Mouse (Mus musculus) limb, embryonic 14.5 days (tissue): ENCODE results near the gene Kcnmb4. TPM values are rescaled to one million over a fixed set of nuclear protein-coding genes. Genes with fewer than 3 reads are reported as not detected.

Experiments
- ATAC-seq: fragments of 200-750 bp; cut with Nextera tagmentation; 2 replicates; pipeline ENCODE4 v1.8.0; 2017; ENCODE audit warnings: low read depth, moderate number of reproducible peaks, moderate TSS enrichment; ENCODE audit not compliant: low FRiP score
- DNase-seq: peaks from one replicate; pipeline ENCODE4 v3.0.0-alpha.2; 2015; ENCODE audit warnings: low spot score
- H3K27ac ChIP-seq: fragments of 300-500 bp; sonication (generic); replicated peaks from 2 replicates; pipeline ENCODE4 v1.5.1; 2014; ENCODE audit warnings: low read depth, mild to moderate bottlenecking, low read length, moderate library complexity, mixed read lengths
- H3K27me3 ChIP-seq: fragments of 300-500 bp; sonication (generic); 2 replicates; pipeline ENCODE4 v1.6.1; 2014; ENCODE audit warnings: low read length, mixed read lengths; ENCODE audit not compliant: control insufficient read depth, insufficient read depth
- H3K36me3 ChIP-seq: fragments of 300-500 bp; sonication (generic); 2 replicates; pipeline ENCODE4 v1.6.1; 2014; ENCODE audit warnings: mild to moderate bottlenecking, low read length, moderate library complexity, mixed read lengths; ENCODE audit not compliant: control insufficient read depth, insufficient read depth
- H3K4me1 ChIP-seq: fragments of 300-500 bp; sonication (generic); 2 replicates; pipeline ENCODE4 v1.6.1; 2014; ENCODE audit warnings: antibody characterized with exemption, low read length, mixed read lengths; ENCODE audit not compliant: control insufficient read depth, insufficient read depth
- H3K4me2 ChIP-seq: fragments of 300-500 bp; sonication (generic); replicated peaks from 2 replicates; pipeline ENCODE4 v1.6.1; 2014; ENCODE audit warnings: low read depth, mild to moderate bottlenecking, low read length, moderate library complexity; ENCODE audit not compliant: severe bottlenecking
- H3K4me3 ChIP-seq: fragments of 300-500 bp; sonication (generic); replicated peaks from 2 replicates; pipeline ENCODE4 v1.5.1; 2014; ENCODE audit warnings: low read length
- H3K9ac ChIP-seq: fragments of 300-500 bp; sonication (generic); 2 replicates; pipeline ENCODE4 v1.6.1; 2014; ENCODE audit warnings: mild to moderate bottlenecking, low read depth, low read length, moderate library complexity; ENCODE audit not compliant: severe bottlenecking
- H3K9me3 ChIP-seq: fragments of 300-500 bp; sonication (generic); 2 replicates; pipeline ENCODE4 v1.6.1; 2016; ENCODE audit warnings: low read length; ENCODE audit not compliant: control insufficient read depth
- POLR2A ChIP-seq: fragments of 200-500 bp; IDR thresholded peaks from 2 replicates; pipeline ENCODE4 v1.8.0; 2012; ENCODE audit warnings: inconsistent platforms, mild to moderate bottlenecking, moderate library complexity, borderline replicate concordance; ENCODE audit not compliant: insufficient read depth, insufficient read length; ENCODE audit errors: extremely low read depth
- WGBS: fragments of 180-500 bp; shearing (Covaris S2); extraction: QIAGEN DNeasy Blood & Tissue Kit; methylation state at CpG from one replicate; pipeline ENCODE4 v1.1.7; 2014; 5-methylcytosine and 5-hydroxymethylcytosine counted together
- polyA plus RNA-seq, 2 experiments: library from polyadenylated mRNA; depleted of rRNA in 1 of 2; stranded (reverse) in 1 of 2; unstranded in 1 of 2; fragments of >200 nt; fragmentation: Nextera tagmentation in 1 of 2; extraction: Ambion mirVana in 1 of 2; gene quantifications; 2 replicates each; pipeline versions ENCODE4 v1.2.1 to v1.2.3; 2012 to 2014

Gene Kcnmb4
- polyA plus RNA-seq, 2 experiments, result 13.7 to 31.8 TPM

DNA sequence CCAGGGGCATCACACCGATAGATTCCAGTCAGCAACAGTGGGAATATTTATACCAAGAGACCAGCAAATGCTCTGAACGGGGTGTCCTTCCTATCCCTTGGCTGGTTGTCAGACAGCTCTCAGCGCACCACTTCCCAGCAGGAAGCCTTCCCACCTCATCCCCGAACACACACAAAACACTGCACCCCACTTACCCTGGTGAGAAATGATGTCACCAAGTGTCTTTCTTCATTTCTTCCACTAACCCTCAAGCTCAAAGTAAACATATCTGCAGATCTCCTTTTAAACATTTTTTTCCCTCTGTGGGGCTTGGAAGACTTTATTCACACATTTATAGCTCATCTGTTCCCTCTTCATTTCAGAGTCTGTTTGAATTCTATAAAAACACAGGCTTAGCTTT is 70.0 kb downstream of the Kcnmb4 start:
- Histone ChIP-seq H3K27me3 (no peaks in the 10 kb centered on the region), H3K27ac (no peak overlapping the region), H3K36me3 (no peaks in the 10 kb centered on the region), H3K9ac (no peak overlapping the region), H3K4me2 (no peak overlapping the region), H3K4me1 (peaks cover 7% of the 10 kb centered on the region), H3K4me3 (no peak overlapping the region), H3K9me3 (no peaks in the 10 kb centered on the region)
- no peak for TF ChIP-seq POLR2A
- ATAC-seq (no peak), DNase-seq (no peak)
- 75% methylated on average over 4 of the region's 4 CpGs for WGBS

DNA sequence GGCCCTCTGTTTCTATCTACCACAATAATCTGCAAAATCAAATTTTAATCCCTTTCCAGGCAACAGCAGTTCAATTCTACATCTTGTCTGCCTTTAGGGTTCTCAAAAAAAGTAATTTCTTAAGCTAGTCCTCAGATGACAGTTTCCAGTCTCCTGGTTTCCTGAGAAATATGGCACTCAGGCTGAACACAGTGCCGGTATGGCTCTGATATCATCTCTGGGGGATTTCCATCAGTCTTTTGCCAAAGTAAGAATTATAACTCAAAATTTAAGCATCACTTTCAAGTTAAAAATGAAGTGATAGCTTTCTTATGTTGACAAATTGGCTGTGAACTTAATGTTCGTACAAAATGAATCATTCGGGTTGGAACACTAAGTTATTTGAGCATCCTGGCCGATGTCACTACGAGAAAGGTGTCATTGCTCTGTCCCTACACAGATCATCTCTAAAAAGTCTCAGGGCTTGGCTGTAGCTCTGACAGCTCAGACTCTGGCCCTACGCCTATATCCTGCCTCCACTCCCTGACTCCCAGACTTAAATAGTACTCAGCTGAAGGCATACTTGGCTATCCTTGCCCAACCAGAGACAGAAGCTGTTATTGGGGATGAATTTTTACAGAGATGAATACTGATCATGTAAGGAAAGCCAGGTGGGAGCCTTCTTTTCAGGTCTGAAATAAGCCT is 70.8 kb downstream of the Kcnmb4 start:
- H3K27ac ChIP-seq, result no peak overlapping the region
- no peaks in the 10 kb centered on the region for H3K27me3 ChIP-seq
- TF ChIP-seq POLR2A, result no peak
- no peak for ATAC-seq
- H3K9ac ChIP-seq, result no peak overlapping the region
- no peak overlapping the region for H3K4me3 ChIP-seq
- H3K36me3 ChIP-seq, result no peaks in the 10 kb centered on the region
- H3K4me1 ChIP-seq, result peaks cover 6% of the 10 kb centered on the region
- no peaks in the 10 kb centered on the region for H3K9me3 ChIP-seq
- H3K4me2 ChIP-seq, result no peak overlapping the region
- 83% methylated on average over 6 of the region's 6 CpGs for WGBS
- DNase-seq, result no peak

DNA sequence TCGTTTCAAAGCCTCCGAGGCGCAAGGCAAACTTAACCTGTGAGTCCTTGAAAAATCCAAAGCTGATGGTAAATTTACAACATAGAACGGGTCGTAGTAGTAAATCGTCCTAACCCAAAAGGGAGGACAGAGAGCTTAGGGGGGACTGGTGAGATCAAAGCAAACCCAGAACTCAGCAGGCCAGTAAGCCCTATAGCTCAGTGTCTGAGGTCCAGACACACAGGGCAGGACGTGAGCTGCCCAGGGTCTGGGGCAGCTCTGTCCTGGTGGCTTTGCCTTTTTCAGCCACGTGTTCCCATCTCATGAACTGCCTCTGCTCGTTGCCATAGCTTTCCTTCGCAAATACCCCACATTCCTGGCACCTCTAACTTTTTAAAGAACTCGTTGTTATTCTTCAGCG is 75.7 kb downstream of the Kcnmb4 start:
- H3K27ac ChIP-seq, result no peak overlapping the region
- no peaks in the 10 kb centered on the region for H3K27me3 ChIP-seq
- DNase-seq (no peak), ATAC-seq (no peak)
- H3K4me1 ChIP-seq, result peaks cover 14% of the 10 kb centered on the region
- H3K4me3 ChIP-seq, result 0 out of 2 replicates have a peak overlapping the region, but pooled peaks have one; percentile 18
- 34% methylated on average over 12 of the region's 12 CpGs for WGBS
- peak overlapping the region; percentile 31; the same call in 1 of the 2 replicates for H3K9ac ChIP-seq
- no peak for TF ChIP-seq POLR2A
- no peaks in the 10 kb centered on the region for H3K36me3 ChIP-seq
- no peaks in the 10 kb centered on the region for H3K9me3 ChIP-seq
- peak overlapping the region; percentile 40 for H3K4me2 ChIP-seq

DNA sequence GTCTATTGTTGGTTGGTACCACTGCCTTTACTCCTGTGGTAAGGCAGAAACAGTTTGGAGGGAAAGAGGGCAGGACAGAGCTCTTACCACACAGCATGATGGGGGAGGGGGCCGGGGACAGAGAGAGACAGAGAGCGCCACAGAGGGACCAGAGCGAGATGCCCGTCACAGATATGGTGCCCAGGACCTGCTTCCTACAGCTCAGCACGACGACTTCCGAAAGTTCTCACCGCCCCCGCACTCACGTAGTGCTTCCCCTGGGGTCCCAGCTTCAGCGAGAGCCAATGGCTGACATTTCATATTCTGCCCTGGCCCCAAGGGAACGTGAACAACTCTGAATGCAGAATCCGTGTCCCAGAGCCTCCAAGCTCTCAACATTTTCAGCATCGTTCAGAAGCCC is 76.1 kb downstream of the Kcnmb4 start:
- DNase-seq, result no peak
- Histone ChIP-seq H3K9me3 (no peaks in the 10 kb centered on the region), H3K27me3 (no peaks in the 10 kb centered on the region), H3K27ac (no peak overlapping the region), H3K9ac (peak overlapping the region; percentile 31; the same call in 1 of the 2 replicates), H3K4me1 (peaks cover 14% of the 10 kb centered on the region), H3K36me3 (no peaks in the 10 kb centered on the region), H3K4me2 (peak overlapping the region; percentile 40), H3K4me3 (0 out of 2 replicates have a peak overlapping the region, but pooled peaks have one; percentile 18)
- TF ChIP-seq POLR2A, result no peak
- ATAC-seq, result no peak
- 34% methylated on average over 14 of the region's 14 CpGs for WGBS

DNA sequence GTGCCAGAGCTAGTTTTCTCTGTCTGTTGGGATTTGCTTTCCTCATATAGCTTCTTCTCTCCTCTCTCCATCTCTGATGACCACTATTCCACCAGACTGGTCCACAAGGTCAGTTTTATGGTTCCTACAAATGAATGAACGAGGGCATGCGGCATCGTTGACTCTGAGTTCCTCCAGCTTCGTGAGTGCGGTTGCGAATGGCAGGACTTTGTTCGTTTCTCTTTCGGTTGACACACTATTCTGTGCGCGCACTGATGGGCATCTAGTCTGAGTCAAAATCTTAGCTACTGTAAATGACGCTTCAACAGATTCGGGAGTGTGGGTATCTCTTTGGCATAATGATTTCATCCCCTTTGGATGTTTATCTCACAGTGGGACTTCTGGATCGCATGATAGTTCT is 76.7 kb downstream of the Kcnmb4 start:
- DNase-seq, result no peak
- Histone ChIP-seq H3K4me2 (no peak overlapping the region), H3K9ac (no peak overlapping the region), H3K4me1 (peaks cover 14% of the 10 kb centered on the region), H3K36me3 (no peaks in the 10 kb centered on the region), H3K27me3 (no peaks in the 10 kb centered on the region), H3K27ac (no peak overlapping the region), H3K9me3 (no peaks in the 10 kb centered on the region), H3K4me3 (no peak overlapping the region)
- TF ChIP-seq POLR2A, result no peak
- WGBS, result 82% methylated on average over 13 of the region's 13 CpGs
- no peak for ATAC-seq
